Mouse (Mus musculus) small intestine, adult 2 months (tissue): ENCODE results near the gene G0s2. TPM values are rescaled to one million over a fixed set of nuclear protein-coding genes. Genes with fewer than 3 reads are reported as not detected.

ENCODE experiments used
- H3K27ac ChIP-seq: fragments of 200-500 bp; 2 replicates; pipeline ENCODE4 v1.5.1; 2012; ENCODE audit warnings: low read depth, low read length, control low read depth, inconsistent platforms; ENCODE audit not compliant: insufficient read depth
- H3K27me3 ChIP-seq: fragments of 200-500 bp; 2 replicates; pipeline ENCODE4 v1.6.1; 2012; ENCODE audit warnings: mild to moderate bottlenecking, moderate library complexity, low read length, inconsistent platforms; ENCODE audit not compliant: control insufficient read depth, insufficient read depth
- H3K36me3 ChIP-seq: fragments of 200-500 bp; 2 replicates; pipeline ENCODE4 v1.6.1; 2012; ENCODE audit warnings: mild to moderate bottlenecking, low read length, control low read depth, inconsistent platforms; ENCODE audit not compliant: control insufficient read depth, insufficient read depth
- H3K4me1 ChIP-seq: fragments of 200-500 bp; 2 replicates; pipeline ENCODE4 v1.6.1; 2012; ENCODE audit warnings: low read length, inconsistent platforms, mixed read lengths; ENCODE audit not compliant: control insufficient read depth, insufficient read depth, insufficient read length
- H3K4me3 ChIP-seq: fragments of 200-500 bp; 2 replicates; pipeline ENCODE4 v1.5.1; 2012; ENCODE audit warnings: low read depth, mild to moderate bottlenecking, control low read depth, inconsistent platforms, low read length, moderate library complexity
- CTCF ChIP-seq: fragments of 200-500 bp; IDR thresholded peaks from 2 replicates; pipeline ENCODE4 v1.5.1; 2012; ENCODE audit warnings: low read depth, mild to moderate bottlenecking, control low read depth, inconsistent platforms, low read length, moderate library complexity, mixed read lengths; ENCODE audit not compliant: insufficient replicate concordance, insufficient read length; ENCODE audit errors: extremely low read depth
- POLR2A ChIP-seq: fragments of 200-500 bp; IDR thresholded peaks from 2 replicates; pipeline ENCODE4 v1.6.1; 2012; ENCODE audit warnings: low read depth, mild to moderate bottlenecking, control low read depth, inconsistent platforms, low read length, moderate library complexity
- WGBS: fragments of 180-500 bp; shearing (Covaris S2); methylation state at CpG from one replicate; pipeline ENCODE4 v1.1.7; 2018; 5-methylcytosine and 5-hydroxymethylcytosine counted together
- polyA plus RNA-seq: library from polyadenylated mRNA; depleted of rRNA; stranded (reverse); fragments of >200 nt; gene quantifications from 2 replicates; pipeline ENCODE4 v1.2.3, GENCODE M21; 2012

The G0s2 gene
- polyA plus RNA-seq, 1 experiment = 14.2 TPM

- no peak overlapping the region for H3K4me3 ChIP-seq
- H3K36me3 ChIP-seq = no peaks in the 10 kb centered on the region
- WGBS = 73% methylated on average over 7 of the region's 7 CpGs
- H3K27me3 ChIP-seq = no peaks in the 10 kb centered on the region
- H3K27ac ChIP-seq = no peak overlapping the region
- H3K4me1 ChIP-seq = no peaks in the 10 kb centered on the region
- TF ChIP-seq POLR2A = no peak
- TF ChIP-seq CTCF = no peak
Observed at GRCm38 (mm10) chr1:193251386-193251785, 21.6 kb downstream of the G0s2 start.

DNA sequence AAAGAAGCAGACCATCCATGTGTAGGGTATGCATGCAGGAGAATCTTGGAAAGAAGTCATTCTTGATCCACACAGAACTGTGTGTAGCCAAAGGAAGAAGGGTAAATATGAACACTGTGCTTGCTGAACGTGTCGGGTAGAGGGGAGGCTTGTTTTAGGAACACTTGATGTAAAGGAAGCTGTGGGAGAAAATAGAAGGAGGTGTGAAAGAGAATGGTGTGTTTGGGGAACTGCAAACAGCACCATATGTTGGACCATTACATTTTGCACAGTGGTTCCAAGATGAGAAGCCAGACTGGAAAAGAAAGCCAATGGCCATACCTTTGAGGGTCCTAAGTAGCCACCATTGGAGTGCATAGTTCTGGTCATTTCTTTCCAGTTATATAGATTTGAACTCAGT, 23.0 kb downstream of the G0s2 start:
- no peaks in the 10 kb centered on the region for H3K36me3 ChIP-seq
- no peaks in the 10 kb centered on the region for H3K4me1 ChIP-seq
- no peak overlapping the region for H3K27ac ChIP-seq
- TF ChIP-seq POLR2A (no peak), CTCF (no peak)
- WGBS = 83% methylated on average over 2 of the region's 2 CpGs
- no peaks in the 10 kb centered on the region for H3K27me3 ChIP-seq
- H3K4me3 ChIP-seq = no peak overlapping the region

- no peaks in the 10 kb centered on the region for H3K4me1 ChIP-seq
- 86% methylated on average over 6 of the region's 6 CpGs for WGBS
Observed at GRCm38 (mm10) chr1:193244235-193244634, 28.8 kb downstream of the G0s2 start.

GRCm38 (mm10) chr1:193243571-193244193, 29.3 kb downstream of the G0s2 start:
- Histone ChIP-seq H3K27me3 (no peaks in the 10 kb centered on the region), H3K27ac (no peak overlapping the region), H3K4me3 (no peak overlapping the region), H3K4me1 (no peaks in the 10 kb centered on the region), H3K36me3 (no peaks in the 10 kb centered on the region)
- 58% methylated on average over 10 of the region's 10 CpGs for WGBS
- TF ChIP-seq POLR2A (no peak), CTCF (no peak)

More at GRCm38 (mm10) chr1:193244235-193244634, 28.8 kb downstream of the G0s2 start:
- no peak overlapping the region for H3K27ac ChIP-seq
- no peak overlapping the region for H3K4me3 ChIP-seq
- H3K36me3 ChIP-seq = no peaks in the 10 kb centered on the region
- TF ChIP-seq POLR2A (no peak), CTCF (no peak)
- H3K27me3 ChIP-seq = no peaks in the 10 kb centered on the region

- Histone ChIP-seq H3K27me3 (no peaks in the 10 kb centered on the region), H3K4me3 (no peak overlapping the region), H3K4me1 (no peaks in the 10 kb centered on the region), H3K27ac (no peak overlapping the region), H3K36me3 (no peaks in the 10 kb centered on the region)
- no peak for TF ChIP-seq POLR2A
- no peak for TF ChIP-seq CTCF
- WGBS = 61% methylated on average over 4 of the region's 4 CpGs
Observed at GRCm38 (mm10) chr1:193242863-193243262, 30.2 kb downstream of the G0s2 start.

DNA sequence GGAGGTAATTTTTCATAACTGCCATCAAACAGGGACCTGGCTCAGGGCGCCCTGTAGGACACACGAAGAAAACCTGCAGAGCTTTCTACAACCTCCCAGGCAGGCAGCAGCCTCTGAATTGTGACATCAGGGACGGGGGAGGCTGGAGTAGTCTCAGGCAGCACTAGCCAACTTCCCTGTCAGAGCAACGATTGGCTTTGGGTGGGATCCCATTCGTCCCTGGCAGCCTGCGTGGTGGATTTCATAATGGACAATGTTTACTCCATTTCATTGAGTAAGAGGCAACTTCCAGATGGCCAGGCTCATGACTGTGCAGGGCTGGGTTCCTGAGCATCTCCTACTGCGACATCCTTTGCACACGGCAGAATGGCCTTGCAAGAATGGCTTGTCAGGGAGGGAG, 30.8 kb downstream of the G0s2 start:
- H3K4me3 ChIP-seq = no peak overlapping the region
- WGBS = 66% methylated on average over 8 of the region's 8 CpGs

DNA sequence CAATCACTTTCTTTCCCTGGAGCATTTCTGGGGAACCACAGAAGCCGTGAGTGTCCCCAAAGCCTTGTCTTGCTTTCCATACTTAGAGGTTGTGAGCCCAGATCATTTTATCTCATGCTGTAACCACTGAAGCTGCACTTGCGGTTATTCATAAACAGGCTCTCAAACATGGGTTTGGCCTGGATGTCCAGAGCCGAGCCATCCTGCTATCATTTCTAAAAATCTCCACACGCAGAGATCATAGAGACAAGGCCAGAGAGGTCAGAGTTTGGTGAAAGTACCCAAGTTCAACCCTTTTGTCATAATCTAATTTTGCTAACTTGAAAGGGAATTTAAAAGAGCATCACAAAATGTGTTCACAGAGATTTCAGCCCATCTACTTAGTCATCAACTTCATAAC, 31.6 kb downstream of the G0s2 start:
- no peaks in the 10 kb centered on the region for H3K27me3 ChIP-seq
- no peak overlapping the region for H3K27ac ChIP-seq
- WGBS = 73% methylated on average over 4 of the region's 4 CpGs
- no peaks in the 10 kb centered on the region for H3K4me1 ChIP-seq
- no peak for TF ChIP-seq CTCF
- TF ChIP-seq POLR2A = no peak
- no peaks in the 10 kb centered on the region for H3K36me3 ChIP-seq
- H3K4me3 ChIP-seq = no peak overlapping the region

More for the DNA sequence above, 30.8 kb downstream of the G0s2 start:
- Histone ChIP-seq H3K4me1 (no peaks in the 10 kb centered on the region), H3K36me3 (no peaks in the 10 kb centered on the region), H3K27me3 (no peaks in the 10 kb centered on the region), H3K27ac (no peak overlapping the region)
- TF ChIP-seq POLR2A (no peak), CTCF (no peak)
